Mouse (Mus musculus) embryo, embryonic 11 days (tissue): ENCODE measurements around the gene Ccr2.
"Not testable (repeated sequence)": the region's sequence is repeated elsewhere in the genome, so short reads cannot be mapped to it uniquely, and the experiment has no call there.

Experiments used
- DNase-seq: peaks from one replicate; pipeline ENCODE4 v3.0.0-alpha.2; 2015

Gene Ccr2

GRCm38 (mm10) chr9:124121387-124122184 is 19.8 kb downstream of the Ccr2 start, which contains the start of gene Ccr5:
TSS of gene Ccr5 (plus strand) at chr9:124121543.
- DNase-seq: no peak

GRCm38 (mm10) chr9:124125576-124125975 is 23.8 kb downstream of the Ccr2 start:
- no peak for DNase-seq

DNA sequence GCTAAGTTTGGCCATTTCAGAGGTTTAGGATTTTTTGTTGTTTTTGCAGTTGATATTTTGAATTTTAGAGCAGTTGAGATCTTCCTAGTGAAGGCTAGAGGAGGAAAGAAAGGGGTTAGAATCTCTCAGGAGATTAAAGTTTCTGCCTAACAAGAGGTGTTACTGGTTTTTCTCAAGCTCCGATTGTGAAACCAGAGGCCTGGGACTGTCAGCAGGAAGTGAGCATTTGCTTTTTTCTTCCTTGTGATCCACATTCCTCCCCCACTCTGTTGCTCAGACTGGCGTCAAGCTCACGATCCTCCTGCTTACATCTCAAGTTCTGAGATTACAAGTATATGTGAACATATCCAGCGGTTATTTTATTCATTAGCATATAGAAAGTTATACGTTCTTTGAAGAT is 24.6 kb downstream of the Ccr2 start:
- DNase-seq: peak; percentile 17

DNA sequence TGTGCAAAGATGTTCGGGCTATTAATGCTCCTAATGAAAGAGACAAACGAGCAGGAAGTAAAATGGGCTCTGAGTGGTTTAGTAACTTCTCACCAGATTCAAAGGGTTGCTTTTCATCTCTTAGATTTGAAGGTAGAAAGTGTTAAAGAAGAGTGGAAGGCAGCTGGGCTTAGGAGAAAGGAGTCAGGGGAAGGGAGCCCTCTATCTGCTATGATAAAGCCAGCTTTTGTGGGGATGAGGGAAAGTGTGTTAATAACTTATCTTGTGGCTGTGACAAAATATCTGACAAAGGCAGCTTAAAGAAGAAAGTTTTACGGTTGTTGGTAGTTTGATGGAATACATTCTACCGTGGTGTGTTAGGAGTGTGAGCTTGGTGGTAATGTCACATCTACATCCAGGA is 25.7 kb downstream of the Ccr2 start:
- no peak for DNase-seq

DNA sequence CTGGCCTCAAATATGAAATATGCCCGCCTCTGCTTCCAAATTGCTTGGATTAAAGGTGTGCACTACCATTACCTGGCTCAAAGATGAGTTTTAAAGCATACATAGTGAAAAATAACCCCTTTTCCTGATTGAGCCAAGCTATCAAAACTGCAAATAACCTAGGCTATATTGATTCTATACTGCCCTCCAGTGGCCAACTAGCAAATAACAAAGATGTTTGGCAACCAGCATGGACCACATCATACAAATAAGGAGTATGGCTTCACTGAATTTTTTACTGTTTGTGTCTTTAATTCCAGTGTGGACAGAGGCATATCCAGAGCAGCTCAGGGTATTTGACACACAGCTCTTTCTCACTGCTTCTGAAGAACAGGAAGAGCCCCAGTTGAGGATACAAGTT is 26.6 kb downstream of the Ccr2 start:
- DNase-seq: peak; percentile 70

DNA sequence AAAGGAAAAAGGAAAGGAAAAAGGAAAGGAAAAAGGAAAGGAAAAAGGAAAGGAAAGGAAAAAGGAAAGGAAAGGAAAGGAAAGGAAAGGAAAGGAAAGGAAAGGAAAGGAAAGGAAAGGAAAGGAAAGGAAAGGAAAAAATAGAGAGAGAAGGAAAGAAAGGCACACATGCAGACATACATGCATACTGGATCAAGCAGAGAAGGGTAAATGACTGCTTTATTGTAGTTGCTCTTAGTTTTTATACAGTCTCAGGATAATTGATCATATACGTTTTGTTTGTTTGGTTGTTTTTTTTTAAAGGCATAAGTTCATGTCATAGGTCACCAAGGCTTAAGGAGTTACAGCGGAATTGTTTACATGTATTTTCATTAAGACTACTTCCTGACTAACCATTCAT is 31.1 kb downstream of the Ccr2 start:
- not testable (repeated sequence) for DNase-seq

GRCm38 (mm10) chr9:124134919-124135318 is 33.2 kb downstream of the Ccr2 start:
- DNase-seq: not testable (repeated sequence)

- DNase-seq: no peak
Measured at GRCm38 (mm10) chr9:124137619-124138018, 35.9 kb downstream of the Ccr2 start.

- no peak for DNase-seq
Measured at GRCm38 (mm10) chr9:124138055-124138775, 36.5 kb downstream of the Ccr2 start.

DNA sequence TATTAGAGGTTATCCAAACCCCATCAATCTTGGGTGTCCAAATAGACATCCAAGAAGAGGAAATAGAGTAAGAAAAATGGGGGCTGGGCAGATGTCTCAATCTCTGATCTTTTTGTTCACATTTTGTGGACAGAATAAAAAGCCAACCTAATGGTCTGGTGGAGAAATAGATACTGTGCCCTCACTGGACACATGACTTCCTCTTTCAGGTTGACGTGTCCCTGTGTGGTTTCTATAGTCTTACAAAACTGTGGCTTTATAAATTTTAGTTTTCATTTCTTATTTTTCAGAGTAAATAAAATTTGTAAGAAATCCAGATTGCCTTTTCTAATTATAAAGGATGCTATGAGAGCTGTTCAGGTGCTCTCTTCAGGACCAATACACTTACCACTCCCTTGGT is 41.9 kb downstream of the Ccr2 start:
- DNase-seq: no peak

GRCm38 (mm10) chr9:124146307-124146706 is 44.6 kb downstream of the Ccr2 start:
- no peak for DNase-seq
